Mouse (Mus musculus): ENCODE results near the gene Cops6. TPM values are rescaled to one million over a fixed set of nuclear protein-coding genes. Genes with fewer than 3 reads are reported as not detected.

Cops6 gene
- total and polyA plus RNA-seq, 2 experiments from 2014 or later, result 50.9 to 283 TPM

GRCm38 (mm10) chr5:138195463-138195862 lies 34.6 kb downstream of the Cops6 start:
- Histone ChIP-seq H3K4me1 (ENCODE audit: insufficient read depth, low read length) (peaks cover 3% of the 10 kb centered on the region; the same call in 1 of the 2 replicates), H3K27ac (ENCODE audit: low read depth, low read length) (no peak overlapping the region), H3K27me3 (ENCODE audit: insufficient read depth, low read length) (no peaks in the 10 kb centered on the region), H3K4me3 (ENCODE audit: low read depth, low read length) (peak overlapping the region; percentile 76), H3K9ac (replicated peaks; ENCODE audit: low read length, poor library complexity, severe bottlenecking) (peak overlapping the region; percentile 86), H3K9me3 (ENCODE audit: low read length) (no peaks in the 10 kb centered on the region), H3K36me3 (ENCODE audit: insufficient read depth, low read length) (peaks cover 12% of the 10 kb centered on the region; the same call in 1 of the 2 replicates), H3K4me2 (ENCODE audit: low read depth, low read length, poor library complexity, severe bottlenecking) (peak overlapping the region; percentile 95)
- no peak for ATAC-seq (ENCODE audit: low FRiP score)
- DNase-seq (ENCODE audit: low spot score), result no peak
- TF ChIP-seq CTCF (IDR thresholded peaks at IDR 0.05), result no peak
- WGBS, result 64% methylated on average over 7 of the region's 7 CpGs

- no peak for ATAC-seq (ENCODE audit: low FRiP score)
- Histone ChIP-seq H3K4me1 (ENCODE audit: insufficient read depth, low read length) (peaks cover 3% of the 10 kb centered on the region; the same call in 1 of the 2 replicates), H3K36me3 (ENCODE audit: insufficient read depth, low read length) (no peaks in the 10 kb centered on the region), H3K4me3 (ENCODE audit: low read depth, low read length) (no peak overlapping the region), H3K27me3 (ENCODE audit: insufficient read depth, low read length) (no peaks in the 10 kb centered on the region), H3K27ac (ENCODE audit: low read depth, low read length) (no peak overlapping the region), H3K9ac (replicated peaks; ENCODE audit: low read length, poor library complexity, severe bottlenecking) (no peak overlapping the region), H3K4me2 (ENCODE audit: low read depth, low read length, poor library complexity, severe bottlenecking) (no peak overlapping the region), H3K9me3 (ENCODE audit: low read length) (no peaks in the 10 kb centered on the region)
- 0% methylated on average over 1 of the region's 1 CpGs for WGBS
- peak; percentile 31 for DNase-seq (ENCODE audit: low spot score)
- peak; percentile 66 for TF ChIP-seq CTCF (IDR thresholded peaks at IDR 0.05)
Measured at GRCm38 (mm10) chr5:138199576-138199975, 38.7 kb downstream of the Cops6 start.

GRCm38 (mm10) chr5:138202086-138202485 lies 41.2 kb downstream of the Cops6 start:
- Histone ChIP-seq H3K27ac (ENCODE audit: low read depth, low read length) (no peak overlapping the region), H3K27me3 (ENCODE audit: insufficient read depth, low read length) (no peaks in the 10 kb centered on the region), H3K4me1 (ENCODE audit: insufficient read depth, low read length) (no peaks in the 10 kb centered on the region), H3K4me2 (ENCODE audit: low read depth, low read length, poor library complexity, severe bottlenecking) (no peak overlapping the region), H3K36me3 (ENCODE audit: insufficient read depth, low read length) (no peaks in the 10 kb centered on the region), H3K9ac (replicated peaks; ENCODE audit: low read length, poor library complexity, severe bottlenecking) (no peak overlapping the region), H3K4me3 (ENCODE audit: low read depth, low read length) (no peak overlapping the region), H3K9me3 (ENCODE audit: low read length) (no peaks in the 10 kb centered on the region)
- DNase-seq (ENCODE audit: low spot score) (no peak), ATAC-seq (ENCODE audit: low FRiP score) (no peak)
- 83% methylated on average over 3 of the region's 3 CpGs for WGBS
- TF ChIP-seq CTCF (IDR thresholded peaks at IDR 0.05), result no peak

DNA sequence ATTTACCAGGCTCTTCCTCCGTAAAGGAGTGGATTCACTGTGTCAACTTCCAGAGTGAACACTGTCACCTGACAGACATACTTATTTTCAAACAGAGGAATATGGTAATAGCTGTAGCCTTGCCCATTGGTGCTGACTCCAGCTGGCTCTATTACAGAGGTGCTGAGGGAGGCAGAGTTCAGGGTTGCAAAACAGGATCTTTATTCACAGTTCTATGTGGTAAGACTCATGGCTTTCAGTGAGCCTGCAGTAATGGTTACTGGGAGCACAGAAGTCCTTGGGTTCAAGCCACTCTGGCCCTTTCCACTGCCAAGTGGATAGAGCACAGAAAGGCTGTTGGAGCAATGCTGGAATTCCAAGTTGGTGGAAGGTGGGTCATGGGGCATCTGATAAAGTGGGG lies 46.4 kb downstream of the Cops6 start:
- Histone ChIP-seq H3K4me2 (ENCODE audit: low read depth, low read length, poor library complexity, severe bottlenecking) (no peak overlapping the region), H3K27ac (ENCODE audit: low read depth, low read length) (no peak overlapping the region), H3K27me3 (ENCODE audit: insufficient read depth, low read length) (no peaks in the 10 kb centered on the region), H3K36me3 (ENCODE audit: insufficient read depth, low read length) (no peaks in the 10 kb centered on the region), H3K9me3 (ENCODE audit: low read length) (no peaks in the 10 kb centered on the region), H3K9ac (replicated peaks; ENCODE audit: low read length, poor library complexity, severe bottlenecking) (no peak overlapping the region), H3K4me3 (ENCODE audit: low read depth, low read length) (no peak overlapping the region), H3K4me1 (ENCODE audit: insufficient read depth, low read length) (no peaks in the 10 kb centered on the region)
- no peak for ATAC-seq (ENCODE audit: low FRiP score)
- no peak for DNase-seq (ENCODE audit: low spot score)
- no peak for TF ChIP-seq CTCF (IDR thresholded peaks at IDR 0.05)
- 82% methylated on average over 1 of the region's 1 CpGs for WGBS

DNA sequence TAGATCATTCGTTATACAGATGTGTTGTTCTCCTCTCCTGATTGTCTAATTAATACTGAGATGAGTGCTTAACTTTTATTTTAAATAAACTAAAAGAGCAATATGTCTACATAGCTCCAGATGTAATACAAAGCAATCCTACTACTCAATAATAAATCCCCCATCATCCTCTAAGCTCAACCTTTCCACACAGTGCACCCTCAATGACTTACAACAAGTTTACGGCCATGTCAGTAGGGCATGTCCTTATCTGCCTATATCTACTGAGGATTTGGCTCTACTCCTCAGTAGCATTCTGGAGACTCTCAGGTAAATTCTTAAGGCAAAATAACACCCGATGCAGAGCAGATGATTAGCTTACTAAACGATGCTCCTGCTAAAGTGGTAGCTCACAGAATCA lies 47.0 kb downstream of the Cops6 start:
- no peak for TF ChIP-seq CTCF (IDR thresholded peaks at IDR 0.05)
- DNase-seq (ENCODE audit: low spot score) (no peak), ATAC-seq (ENCODE audit: low FRiP score) (no peak)
- no peak overlapping the region for H3K4me2 ChIP-seq (ENCODE audit: low read depth, low read length, poor library complexity, severe bottlenecking)
- no peaks in the 10 kb centered on the region for H3K4me1 ChIP-seq (ENCODE audit: insufficient read depth, low read length)
- WGBS, result 89% methylated on average over 4 of the region's 4 CpGs
- H3K4me3 ChIP-seq (ENCODE audit: low read depth, low read length), result no peak overlapping the region
- H3K9ac ChIP-seq (replicated peaks; ENCODE audit: low read length, poor library complexity, severe bottlenecking), result no peak overlapping the region
- no peaks in the 10 kb centered on the region for H3K9me3 ChIP-seq (ENCODE audit: low read length)
- no peak overlapping the region for H3K27ac ChIP-seq (ENCODE audit: low read depth, low read length)
- H3K36me3 ChIP-seq (ENCODE audit: insufficient read depth, low read length), result no peaks in the 10 kb centered on the region
- H3K27me3 ChIP-seq (ENCODE audit: insufficient read depth, low read length), result no peaks in the 10 kb centered on the region

MicroRNAs within 50 kb of the gene (microRNA counts, 519-probe panel; counts per million panel counts)
- 4,343 counts per million, percentile 86 among the panel's probes with 10 or more counts for microRNA mmu-miR-106b
- 5,190 counts per million, percentile 92 among the panel's probes with 10 or more counts for microRNA mmu-miR-25
- 3,969 counts per million, percentile 81 among the panel's probes with 10 or more counts for microRNA mmu-miR-93

Small RNA genes lying within 50 kb of the gene (microRNA-seq; reads per million reads assigned to microRNA genes)
- gene Mir106b (ENCODE audit: borderline number of aligned reads), result 5,455 reads per million, percentile 90 among the genes with 10 or more reads in this experiment
- 301 reads per million, percentile 58 among the genes with 10 or more reads in this experiment for gene Mir25 (ENCODE audit: borderline number of aligned reads)
- gene Mir93 (ENCODE audit: borderline number of aligned reads), result 4,125 reads per million, percentile 87 among the genes with 10 or more reads in this experiment

Other genes with a start within 250 kb of the Cops6 start
- not detected in 2 replicates for gene Cyp3a13, start 239.5 kb upstream of the Cops6 start, total RNA-seq (2014; rRNA removed)
- gene Cyp3a13, start 239.5 kb upstream of the Cops6 start, polyA plus RNA-seq (2015; fragmentation: Nextera tagmentation; extraction: Ambion mirVana), result not detected in 2 replicates
- gene Gjc3, start 198.0 kb upstream of the Cops6 start, total RNA-seq (2014; rRNA removed), result 2.6 and 3.8 TPM in 2 replicates
- gene Gjc3, start 198.0 kb upstream of the Cops6 start, polyA plus RNA-seq (2015; fragmentation: Nextera tagmentation; extraction: Ambion mirVana), result 1.3 and 1.5 TPM in 2 replicates
- not detected in 2 replicates for gene Azgp1, start 179.6 kb upstream of the Cops6 start, total RNA-seq (2014; rRNA removed)
- gene Azgp1, start 179.6 kb upstream of the Cops6 start, polyA plus RNA-seq (2015; fragmentation: Nextera tagmentation; extraction: Ambion mirVana), result not detected in 2 replicates
- not detected in 2 replicates for gene Smok3a, start 139.8 kb upstream of the Cops6 start, total RNA-seq (2014; rRNA removed)
- gene Smok3a, start 139.8 kb upstream of the Cops6 start, polyA plus RNA-seq (2015; fragmentation: Nextera tagmentation; extraction: Ambion mirVana), result not detected in 2 replicates
- gene Smok3b, start 139.6 kb upstream of the Cops6 start, total RNA-seq (2014; rRNA removed), result not detected in 2 replicates
- gene Smok3b, start 139.6 kb upstream of the Cops6 start, polyA plus RNA-seq (2015; fragmentation: Nextera tagmentation; extraction: Ambion mirVana), result not detected in 2 replicates
- not detected in 2 replicates for gene Smok3c, start 107.9 kb upstream of the Cops6 start, total RNA-seq (2014; rRNA removed)
- gene Smok3c, start 107.9 kb upstream of the Cops6 start, polyA plus RNA-seq (2015; fragmentation: Nextera tagmentation; extraction: Ambion mirVana), result not detected in 2 replicates
- 40.4 and 45.3 TPM in 2 replicates for gene Zkscan1, start 76.0 kb upstream of the Cops6 start, total RNA-seq (2014; rRNA removed)
- gene Zkscan1, start 76.0 kb upstream of the Cops6 start, polyA plus RNA-seq (2015; fragmentation: Nextera tagmentation; extraction: Ambion mirVana), result 11.4 and 11.6 TPM in 2 replicates
- 20.7 and 22.1 TPM in 2 replicates for gene Zscan21, start 44.2 kb upstream of the Cops6 start, total RNA-seq (2014; rRNA removed)
- gene Zscan21, start 44.2 kb upstream of the Cops6 start, polyA plus RNA-seq (2015; fragmentation: Nextera tagmentation; extraction: Ambion mirVana), result 54.3 and 57.1 TPM in 2 replicates
- gene Zfp113, start 5.3 kb upstream of the Cops6 start, total RNA-seq (2014; rRNA removed), result 6.4 and 7.2 TPM in 2 replicates
- 7.0 and 7.3 TPM in 2 replicates for gene Zfp113, start 5.3 kb upstream of the Cops6 start, polyA plus RNA-seq (2015; fragmentation: Nextera tagmentation; extraction: Ambion mirVana)
- gene Ap4m1, start 10.9 kb downstream of the Cops6 start, total RNA-seq (2014; rRNA removed), result 60.8 and 62.6 TPM in 2 replicates
- 17.2 and 17.5 TPM in 2 replicates for gene Ap4m1, start 10.9 kb downstream of the Cops6 start, polyA plus RNA-seq (2015; fragmentation: Nextera tagmentation; extraction: Ambion mirVana)
- gene Mcm7, start 11.4 kb downstream of the Cops6 start, total RNA-seq (2014; rRNA removed), result 27.8 and 31.0 TPM in 2 replicates
- 37.9 and 39.6 TPM in 2 replicates for gene Mcm7, start 11.4 kb downstream of the Cops6 start, polyA plus RNA-seq (2015; fragmentation: Nextera tagmentation; extraction: Ambion mirVana)
- 61.1 and 90.3 TPM in 2 replicates for gene Taf6, start 26.4 kb downstream of the Cops6 start, total RNA-seq (2014; rRNA removed)
- 49.0 and 49.8 TPM in 2 replicates for gene Taf6, start 26.4 kb downstream of the Cops6 start, polyA plus RNA-seq (2015; fragmentation: Nextera tagmentation; extraction: Ambion mirVana)
- 11.7 and 14.0 TPM in 2 replicates for gene Cnpy4, start 26.4 kb downstream of the Cops6 start, total RNA-seq (2014; rRNA removed)
- 21.7 and 21.8 TPM in 2 replicates for gene Cnpy4, start 26.4 kb downstream of the Cops6 start, polyA plus RNA-seq (2015; fragmentation: Nextera tagmentation; extraction: Ambion mirVana)
- 15.6 and 16.2 TPM in 2 replicates for gene Mblac1, start 33.2 kb downstream of the Cops6 start, total RNA-seq (2014; rRNA removed)
- gene Mblac1, start 33.2 kb downstream of the Cops6 start, polyA plus RNA-seq (2015; fragmentation: Nextera tagmentation; extraction: Ambion mirVana), result 11.2 and 11.9 TPM in 2 replicates
- not detected in 2 replicates for gene Nxpe5, start 64.8 kb downstream of the Cops6 start, total RNA-seq (2014; rRNA removed)
- gene Nxpe5, start 64.8 kb downstream of the Cops6 start, polyA plus RNA-seq (2015; fragmentation: Nextera tagmentation; extraction: Ambion mirVana), result not detected in 2 replicates
- gene Lamtor4, start 94.4 kb downstream of the Cops6 start, total RNA-seq (2014; rRNA removed), result 59.1 and 79.6 TPM in 2 replicates
- gene Lamtor4, start 94.4 kb downstream of the Cops6 start, polyA plus RNA-seq (2015; fragmentation: Nextera tagmentation; extraction: Ambion mirVana), result 99.8 and 104 TPM in 2 replicates
- 73.1 and 79.2 TPM in 2 replicates for gene BC037034, start 103.0 kb downstream of the Cops6 start, total RNA-seq (2014; rRNA removed)
- 15.4 and 17.3 TPM in 2 replicates for gene BC037034, start 103.0 kb downstream of the Cops6 start, polyA plus RNA-seq (2015; fragmentation: Nextera tagmentation; extraction: Ambion mirVana)
- 0.71 and 1.4 TPM in 2 replicates for gene Gal3st4, start 111.8 kb downstream of the Cops6 start, total RNA-seq (2014; rRNA removed)
- gene Gal3st4, start 111.8 kb downstream of the Cops6 start, polyA plus RNA-seq (2015; fragmentation: Nextera tagmentation; extraction: Ambion mirVana), result 1.7 TPM in 2 replicates
- 0.11 TPM in 1 of 2 replicates, not detected in the other for gene Gm43720, start 118.9 kb downstream of the Cops6 start, total RNA-seq (2014; rRNA removed)
- 0.05 TPM in 1 of 2 replicates, not detected in the other for gene Gm43720, start 118.9 kb downstream of the Cops6 start, polyA plus RNA-seq (2015; fragmentation: Nextera tagmentation; extraction: Ambion mirVana)
- 134 and 154 TPM in 2 replicates for gene Gpc2, start 118.9 kb downstream of the Cops6 start, total RNA-seq (2014; rRNA removed)
- gene Gpc2, start 118.9 kb downstream of the Cops6 start, polyA plus RNA-seq (2015; fragmentation: Nextera tagmentation; extraction: Ambion mirVana), result 50.5 and 50.7 TPM in 2 replicates
- 22.5 and 33.2 TPM in 2 replicates for gene Stag3, start 119.2 kb downstream of the Cops6 start, total RNA-seq (2014; rRNA removed)
- 8.8 and 9.6 TPM in 2 replicates for gene Stag3, start 119.2 kb downstream of the Cops6 start, polyA plus RNA-seq (2015; fragmentation: Nextera tagmentation; extraction: Ambion mirVana)
- gene Pvrig, start 180.9 kb downstream of the Cops6 start, total RNA-seq (2014; rRNA removed), result 0.55 TPM in 1 of 2 replicates, not detected in the other
- gene Pvrig, start 180.9 kb downstream of the Cops6 start, polyA plus RNA-seq (2015; fragmentation: Nextera tagmentation; extraction: Ambion mirVana), result not detected in 2 replicates

Measured in midbrain, postnatal 0 days (tissue).